8 mouse cellular contexts compared by ENCODE assay signal in genomic region chr9:115310346-115311222, GRCm38 (mm10). TPM values are rescaled to one million over a fixed set of nuclear protein-coding genes. Genes with fewer than 3 reads are reported as not detected.
DNase-seq lines count a peak whose midpoint lies in the region; ATAC-seq and TF ChIP-seq lines count a peak whose summit lies in the region.

Gene Stt3b, minus strand, starts transcription at chr9:115310421.

- H3K4me3 ChIP-seq in C2C12 (ENCODE audit: insufficient read depth, poor library complexity, severe bottlenecking) (peak within 1 kb of the TSS; percentile 68), myocyte (peak within 1 kb of the TSS; percentile 86)
- H3K4me3 ChIP-seq in erythroblast, embryonic 14.5 days (replicated peaks) = peak within 1 kb of the TSS; percentile 97
- peak within 1 kb of the TSS; percentile 99 for H3K4me3 ChIP-seq in heart, embryonic 11.5 days (ENCODE audit: low read depth, low read length)
- peak within 1 kb of the TSS; percentile 92 for H3K4me3 ChIP-seq in kidney, embryonic 16.5 days (ENCODE audit: low read length)
- H3K4me3 ChIP-seq in liver, adult 2 months (ENCODE audit: insufficient read depth, low read depth, low read length) = peak within 1 kb of the TSS; percentile 96

- peak; percentile 8 for TF ChIP-seq CTCF in C2C12 (IDR thresholded peaks at IDR 0.05; ENCODE audit: control insufficient read depth, insufficient read depth, insufficient read length)
- peak; percentile 17; the same call in 1 of the 2 replicates for TF ChIP-seq CTCF in brain, embryonic 14.5 days (IDR thresholded peaks at IDR 0.05; ENCODE audit: borderline replicate concordance, extremely low read depth, insufficient read depth, insufficient read length)
- no peak for TF ChIP-seq CTCF in liver, adult 2 months (IDR thresholded peaks at IDR 0.05; ENCODE audit: low read depth, low read length)

- peaks cover 42% of the 10 kb centered on the region for H3K79me3 ChIP-seq in C2C12 (ENCODE audit: low read depth)

- H3K36me3 ChIP-seq in C2C12 (ENCODE audit: control insufficient read depth, insufficient read depth) (no peaks in the 10 kb centered on the region), myocyte (ENCODE audit: control insufficient read depth, insufficient read depth) (no peaks in the 10 kb centered on the region)
- peaks cover 9% of the 10 kb centered on the region for H3K36me3 ChIP-seq in erythroblast, embryonic 14.5 days (ENCODE audit: control insufficient read depth)
- H3K36me3 ChIP-seq in heart, embryonic 11.5 days (ENCODE audit: control insufficient read depth, insufficient read depth, low read length) = no peaks in the 10 kb centered on the region
- H3K36me3 ChIP-seq in kidney, embryonic 16.5 days (ENCODE audit: insufficient read depth, low read length) = no peaks in the 10 kb centered on the region
- no peaks in the 10 kb centered on the region for H3K36me3 ChIP-seq in liver, adult 2 months (ENCODE audit: control insufficient read depth, insufficient read depth, low read length)
- H3K36me3 ChIP-seq in splenic B cell, adult 2 months (ENCODE audit: control insufficient read depth, insufficient read depth, low read length, poor library complexity, severe bottlenecking) = no peaks in the 10 kb centered on the region

- ATAC-seq in heart, embryonic 11.5 days (replicated peaks; ENCODE audit: insufficient number of reproducible peaks, low FRiP score, low TSS enrichment) = peak; percentile 94
- ATAC-seq in kidney, embryonic 16.5 days (ENCODE audit: low FRiP score, low TSS enrichment) = peak; percentile 95

- peak within 1 kb of the TSS; percentile 99 for H3K9ac ChIP-seq in heart, embryonic 11.5 days (ENCODE audit: low read depth, low read length)
- H3K9ac ChIP-seq in kidney, embryonic 16.5 days (replicated peaks; ENCODE audit: low read length) = peak within 1 kb of the TSS; percentile 97
- peak within 1 kb of the TSS; percentile 96 for H3K9ac ChIP-seq in liver, adult 2 months (ENCODE audit: low read depth, low read length)

- peak; percentile 84 for TF ChIP-seq POLR2A in brain, embryonic 14.5 days (IDR thresholded peaks at IDR 0.05; ENCODE audit: borderline replicate concordance, extremely low read depth, insufficient read depth, insufficient read length, poor library complexity, severe bottlenecking)
- TF ChIP-seq POLR2A in liver, adult 2 months (IDR thresholded peaks at IDR 0.05; ENCODE audit: extremely low read depth, insufficient read depth, low read length) = peak; percentile 70
- peak; percentile 78 for TF ChIP-seq POLR2A in myocyte (IDR thresholded peaks at IDR 0.05; ENCODE audit: insufficient read length, low read depth)

- H3K27me3 ChIP-seq in C2C12 (ENCODE audit: control insufficient read depth, insufficient read depth, insufficient read length) (no peaks in the 10 kb centered on the region), myocyte (ENCODE audit: control insufficient read depth, insufficient read depth, insufficient read length) (no peaks in the 10 kb centered on the region)
- H3K27me3 ChIP-seq in erythroblast, embryonic 14.5 days (ENCODE audit: control insufficient read depth) = no peaks in the 10 kb centered on the region
- no peaks in the 10 kb centered on the region for H3K27me3 ChIP-seq in heart, embryonic 11.5 days (ENCODE audit: control insufficient read depth, insufficient read depth, low read length)
- H3K27me3 ChIP-seq in kidney, embryonic 16.5 days (ENCODE audit: insufficient read depth, low read length) = no peaks in the 10 kb centered on the region
- no peaks in the 10 kb centered on the region for H3K27me3 ChIP-seq in liver, adult 2 months (ENCODE audit: control insufficient read depth, insufficient read depth, low read length)
- H3K27me3 ChIP-seq in splenic B cell, adult 2 months (ENCODE audit: control insufficient read depth, insufficient read depth, low read length, poor library complexity, severe bottlenecking) = no peaks in the 10 kb centered on the region

- H3ac ChIP-seq in C2C12 (ENCODE audit: control insufficient read depth, insufficient read length, low read depth) (peak within 1 kb of the TSS; percentile 68), myocyte (ENCODE audit: control insufficient read depth, insufficient read length) (peak within 1 kb of the TSS; percentile 90)

- H3K79me2 ChIP-seq in C2C12 (ENCODE audit: control insufficient read depth, insufficient read depth) (peaks cover 45% of the 10 kb centered on the region), myocyte (ENCODE audit: control insufficient read depth, insufficient read depth) (peaks cover 39% of the 10 kb centered on the region)
- H3K79me2 ChIP-seq in liver, adult 2 months (ENCODE audit: control insufficient read depth, insufficient read depth, low read length) = peaks cover 14% of the 10 kb centered on the region; the same call in 1 of the 2 replicates

- H3K9me3 ChIP-seq in erythroblast, embryonic 14.5 days (ENCODE audit: control insufficient read depth, low read length) = no peaks in the 10 kb centered on the region
- H3K9me3 ChIP-seq in heart, embryonic 11.5 days (replicated peaks; ENCODE audit: control insufficient read depth, low read length) = no peaks in the 10 kb centered on the region
- H3K9me3 ChIP-seq in kidney, embryonic 16.5 days (ENCODE audit: low read length) = no peaks in the 10 kb centered on the region

- peak within 1 kb of the TSS; percentile 98 for H3K27ac ChIP-seq in heart, embryonic 11.5 days (ENCODE audit: low read depth, low read length)
- H3K27ac ChIP-seq in kidney, embryonic 16.5 days (ENCODE audit: low read length) = peak within 1 kb of the TSS; percentile 98
- H3K27ac ChIP-seq in liver, adult 2 months (replicated peaks; ENCODE audit: insufficient read depth, low read depth, low read length) = peak within 1 kb of the TSS; percentile 96

- peaks cover 47% of the 10 kb centered on the region for H3K4me1 ChIP-seq in erythroblast, embryonic 14.5 days (ENCODE audit: control insufficient read depth)
- H3K4me1 ChIP-seq in heart, embryonic 11.5 days (ENCODE audit: control insufficient read depth, insufficient read depth, low read length) = peaks cover 18% of the 10 kb centered on the region
- peaks cover 28% of the 10 kb centered on the region for H3K4me1 ChIP-seq in kidney, embryonic 16.5 days (ENCODE audit: insufficient read depth, low read length)
- peaks cover 10% of the 10 kb centered on the region for H3K4me1 ChIP-seq in liver, adult 2 months (ENCODE audit: control insufficient read depth, insufficient read depth, low read length)

- DNase-seq in brain, embryonic 14.5 days (ENCODE audit: low read depth) = peak; percentile 100
- peak; percentile 84 for DNase-seq in liver, adult 2 months (ENCODE audit: extremely low read depth, low read depth, low spot score)
- peak; percentile 100 for DNase-seq in splenic B cell, adult 2 months (ENCODE audit: low read depth, low spot score)

- WGBS in heart, embryonic 11.5 days (ENCODE audit: insufficient replicate concordance) = 0% methylated on average over 91 of the region's 91 CpGs
- WGBS in kidney, embryonic 16.5 days = 0% methylated on average over 91 of the region's 91 CpGs
- under 1% methylated on average over 91 of the region's 91 CpGs for WGBS in liver, adult 2 months

- peak within 1 kb of the TSS; percentile 80 for H3K4me2 ChIP-seq in heart, embryonic 11.5 days
- H3K4me2 ChIP-seq in kidney, embryonic 16.5 days (replicated peaks; ENCODE audit: low read depth, low read length) = peak within 1 kb of the TSS; percentile 64
- peak within 1 kb of the TSS; percentile 86 for H3K4me2 ChIP-seq in myocyte (ENCODE audit: low read depth)

TF ChIP-seq in C2C12, 6 proteins besides CTCF, POLR2A, EP300 and RAD21:
- TF ChIP-seq CEBPB (IDR thresholded peaks at IDR 0.05; ENCODE audit: low read depth) = no peak
- TF ChIP-seq USF1 (IDR thresholded peaks at IDR 0.05; ENCODE audit: low read depth) = peak; percentile 90
- TF ChIP-seq MAX (IDR thresholded peaks at IDR 0.05) = peak; percentile 55

TF ChIP-seq in myocyte, 11 proteins besides CTCF, POLR2A, EP300 and RAD21:
- TF ChIP-seq POLR2AphosphoS2 (IDR thresholded peaks at IDR 0.05; ENCODE audit: insufficient read length, low read depth) = peak; percentile 83
- peak; percentile 7 for TF ChIP-seq MAX (IDR thresholded peaks at IDR 0.05; ENCODE audit: low read depth)
- TF ChIP-seq TCF3 (IDR thresholded peaks at IDR 0.05; ENCODE audit: insufficient read length, low read depth) = no peak
- TF ChIP-seq USF1 (IDR thresholded peaks at IDR 0.05; ENCODE audit: low read depth) = peak; percentile 86
- no peak for TF ChIP-seq SRF (IDR thresholded peaks at IDR 0.05; ENCODE audit: control insufficient read depth, insufficient read length, low read depth)

RNA-seq across cellular contexts. Expression of gene Stt3b, which starts in this region (rescaled TPM):
- polyA plus RNA-seq in C2C12 (2012; fragmentation: generic; extraction: Trizol) (50.5 TPM), myocyte (2012; fragmentation: generic; extraction: Trizol) (41.2 TPM)
- polyA plus RNA-seq in brain, embryonic 14.5 days (2012; rRNA removed) = 58.1 and 74.2 TPM in 2 replicates
- 1.1 and 1.9 TPM in 2 replicates for polyA plus RNA-seq in erythroblast, embryonic 14.5 days (2012)
- polyA plus RNA-seq in heart, embryonic 11.5 days (2014; fragmentation: Nextera tagmentation; extraction: Ambion mirVana) = 84.7 and 102 TPM in 2 replicates
- 102 and 107 TPM in 2 replicates for polyA plus RNA-seq in kidney, embryonic 16.5 days (2015; fragmentation: Nextera tagmentation; extraction: Ambion mirVana)
- 60.5 and 73.4 TPM in 2 replicates for total RNA-seq in liver, adult 2 months (2014; rRNA removed)
- 28.2 and 33.8 TPM in 2 replicates for polyA plus RNA-seq in liver, adult 2 months (2012; rRNA removed)

Comparison
In these comparisons a context has a peak if more than half of its experiments do, and no peak if none do; other contexts are left out.
1. Peak in every context shown above with its lines: DNase-seq, ATAC-seq, H3K4me3 ChIP-seq and H3K27ac ChIP-seq.